Comparison of ENCODE assay signal across 33 mouse cellular contexts in genomic region chr19:46667300-46667699, GRCm38 (mm10). TPM values are rescaled to one million over a fixed set of nuclear protein-coding genes. Genes with fewer than 3 reads are reported as not detected.
A peak's percentile ranks its signal among the peaks of the same experiment; 100 is the strongest.
DNase-seq lines count a peak whose midpoint lies in the region; ATAC-seq and TF ChIP-seq lines count a peak whose summit lies in the region.
"Had no signal": no experiment of that assay in that cellular context is flagged by ENCODE, and none has a peak within 500 bp of the region (broad histone marks: within the 10 kb centered on the region; RNA-seq: fewer than 3 reads in every experiment).

No protein-coding gene starts in this region.

- no peaks in the 10 kb centered on the region for H3K36me3 ChIP-seq in heart, embryonic 11.5 days (ENCODE audit: control insufficient read depth, insufficient read depth, low read length)
- H3K36me3 ChIP-seq in liver, embryonic 15.5 days (replicated peaks), result no peaks in the 10 kb centered on the region
- H3K36me3 ChIP-seq in liver, postnatal 0 days (replicated peaks; ENCODE audit: insufficient read depth, low read length), result no peaks in the 10 kb centered on the region
- H3K36me3 ChIP-seq: embryonic facial prominence, embryonic 10.5 days; embryonic facial prominence, embryonic 13.5 days; forebrain, embryonic 12.5 days; forebrain, embryonic 15.5 days; heart, embryonic 12.5 days; heart, embryonic 15.5 days; hindbrain, embryonic 10.5 days; hindbrain, embryonic 13.5 days had no signal

- H3K27me3 ChIP-seq in heart, embryonic 11.5 days (ENCODE audit: control insufficient read depth, insufficient read depth, low read length), result peaks cover 9% of the 10 kb centered on the region; the same call in 1 of the 2 replicates
- H3K27me3 ChIP-seq in liver, embryonic 15.5 days, result peaks cover 27% of the 10 kb centered on the region; the same call in 1 of the 2 replicates
- no peaks in the 10 kb centered on the region for H3K27me3 ChIP-seq in liver, postnatal 0 days (ENCODE audit: insufficient read depth, low read length)
- H3K27me3 ChIP-seq: forebrain, embryonic 12.5 days; forebrain, embryonic 15.5 days had no signal

- H3K4me2 ChIP-seq in heart, embryonic 11.5 days, result no peak overlapping the region
- H3K4me2 ChIP-seq in liver, embryonic 15.5 days, result 0 out of 2 replicates have a peak overlapping the region, but pooled peaks have one; percentile 3
- peak overlapping the region; percentile 36 for H3K4me2 ChIP-seq in liver, postnatal 0 days (ENCODE audit: low read depth, low read length)
- H3K4me2 ChIP-seq: embryonic facial prominence, embryonic 13.5 days; forebrain, embryonic 12.5 days; forebrain, embryonic 15.5 days; heart, embryonic 12.5 days; heart, embryonic 15.5 days; hindbrain, embryonic 13.5 days had no signal

- no peak for ATAC-seq in heart, embryonic 11.5 days (replicated peaks; ENCODE audit: insufficient number of reproducible peaks, low FRiP score, low TSS enrichment)
- ATAC-seq in liver, embryonic 15.5 days (ENCODE audit: insufficient read depth), result no peak
- ATAC-seq in liver, postnatal 0 days, result no peak
- ATAC-seq: CD4-positive, CD25-positive, alpha-beta regulatory T cell, adult 4 months; forebrain, embryonic 15.5 days; hindbrain, embryonic 16.5 days had no signal

- no peak overlapping the region for H3K4me3 ChIP-seq in heart, embryonic 11.5 days (ENCODE audit: low read depth, low read length)
- no peak overlapping the region for H3K4me3 ChIP-seq in liver, embryonic 15.5 days (replicated peaks)
- H3K4me3 ChIP-seq in liver, postnatal 0 days (ENCODE audit: low read depth, low read length), result no peak overlapping the region
- H3K4me3 ChIP-seq: embryonic facial prominence, embryonic 10.5 days; embryonic facial prominence, embryonic 13.5 days; erythroblast, embryonic 14.5 days; forebrain, embryonic 12.5 days; forebrain, embryonic 15.5 days; heart, embryonic 12.5 days; heart, embryonic 15.5 days; hindbrain, embryonic 10.5 days; hindbrain, embryonic 13.5 days had no signal

- H3K27ac ChIP-seq in heart, embryonic 11.5 days (ENCODE audit: low read depth, low read length), result no peak overlapping the region
- H3K27ac ChIP-seq in liver, embryonic 15.5 days (replicated peaks), result peak overlapping the region; percentile 51; the same call in 1 of the 2 replicates
- H3K27ac ChIP-seq in liver, postnatal 0 days (ENCODE audit: low read depth), result peak overlapping the region; percentile 84
- H3K27ac ChIP-seq: embryonic facial prominence, embryonic 10.5 days; embryonic facial prominence, embryonic 13.5 days; forebrain, embryonic 12.5 days; forebrain, embryonic 15.5 days; heart, embryonic 15.5 days; hindbrain, embryonic 10.5 days; hindbrain, embryonic 13.5 days had no signal

- TF ChIP-seq CTCF in liver, postnatal 0 days (IDR thresholded peaks at IDR 0.05; ENCODE audit: low read depth), result no peak

- WGBS in heart, embryonic 11.5 days (ENCODE audit: insufficient replicate concordance), result 45% methylated on average over 11 of the region's 11 CpGs
- WGBS in liver, embryonic 15.5 days (ENCODE audit: insufficient replicate concordance), result 47% methylated on average over 11 of the region's 11 CpGs
- 45% methylated on average over 11 of the region's 11 CpGs for WGBS in liver, postnatal 0 days (ENCODE audit: insufficient replicate concordance)

- peak; percentile 77 for DNase-seq in heart, adult 11 months
- no peak for DNase-seq in liver
- DNase-seq in liver, postnatal 0 days, result no peak
- no peak for DNase-seq in gastrocnemius, postnatal 10 days
- DNase-seq: adrenal gland, adult 8-10 months; cerebellum, adult 11-12 months; cerebellum, adult 8-10 months; cerebellum, postnatal 10 days; cerebellum, postnatal 36 days; embryo, embryonic 11 days; gastrocnemius, postnatal 36 days; heart, postnatal 10 days; heart, postnatal 36 days had no signal

- H3K9me3 ChIP-seq in heart, embryonic 11.5 days (replicated peaks; ENCODE audit: control insufficient read depth, low read length), result no peaks in the 10 kb centered on the region
- H3K9me3 ChIP-seq in liver, embryonic 15.5 days (replicated peaks), result no peaks in the 10 kb centered on the region
- no peaks in the 10 kb centered on the region for H3K9me3 ChIP-seq in liver, postnatal 0 days (ENCODE audit: low read length)
- H3K9me3 ChIP-seq: embryonic facial prominence, embryonic 10.5 days; embryonic facial prominence, embryonic 13.5 days; forebrain, embryonic 12.5 days; forebrain, embryonic 15.5 days; heart, embryonic 12.5 days; heart, embryonic 15.5 days; hindbrain, embryonic 10.5 days; hindbrain, embryonic 13.5 days had no signal

- H3K4me1 ChIP-seq in heart, embryonic 11.5 days (ENCODE audit: control insufficient read depth, insufficient read depth, low read length), result peaks cover 10% of the 10 kb centered on the region
- peaks cover 26% of the 10 kb centered on the region for H3K4me1 ChIP-seq in liver, embryonic 15.5 days (replicated peaks)
- peaks cover 21% of the 10 kb centered on the region; the same call in 1 of the 2 replicates for H3K4me1 ChIP-seq in liver, postnatal 0 days (ENCODE audit: insufficient read depth)

- no peak for TF ChIP-seq EP300 in liver, postnatal 0 days (IDR thresholded peaks at IDR 0.05; ENCODE audit: low read depth)

- no peak overlapping the region for H3K9ac ChIP-seq in heart, embryonic 11.5 days (ENCODE audit: low read depth, low read length)
- no peak overlapping the region for H3K9ac ChIP-seq in liver, embryonic 15.5 days
- peak overlapping the region; percentile 18 for H3K9ac ChIP-seq in liver, postnatal 0 days (replicated peaks)
- H3K9ac ChIP-seq: embryonic facial prominence, embryonic 13.5 days; forebrain, embryonic 12.5 days; forebrain, embryonic 15.5 days; heart, embryonic 12.5 days; heart, embryonic 15.5 days; hindbrain, embryonic 13.5 days had no signal

RNA-seq across cellular contexts. Expression of gene Cyp17a1, which starts 5.7 kb away (rescaled TPM):
- 0.97 and 1.1 TPM in 2 replicates for polyA plus RNA-seq in heart, embryonic 11.5 days (2014; fragmentation: Nextera tagmentation; extraction: Ambion mirVana)
- polyA plus RNA-seq in liver, embryonic 15.5 days (2015; fragmentation: Nextera tagmentation; extraction: Ambion mirVana), result 1.8 TPM in 2 replicates
- polyA plus RNA-seq in liver, postnatal 0 days (2015; fragmentation: Nextera tagmentation; extraction: Ambion mirVana), result 3.3 and 5.8 TPM in 2 replicates
- total RNA-seq in gastrocnemius, postnatal 10 days (2021), result not detected
- total RNA-seq: gastrocnemius, adult 8-10 months; gastrocnemius, postnatal 36 days; granulocyte monocyte progenitor cell, adult 5-6 weeks; heart, adult 8-10 months; heart, postnatal 10 days; heart, postnatal 36 days; MEL had no signal
- polyA plus RNA-seq: brain, embryonic 14.5 days; C2C12; CD4-positive, CD25-positive, alpha-beta regulatory T cell, adult 4 months; cortical plate, adult 2 months; embryonic facial prominence, embryonic 10.5 days; embryonic facial prominence, embryonic 13.5 days; erythroblast, embryonic 14.5 days; forebrain, embryonic 12.5 days; forebrain, embryonic 15.5 days; hindbrain, embryonic 10.5 days; hindbrain, embryonic 13.5 days; hindbrain, embryonic 16.5 days had no signal

RNA-seq across cellular contexts. Expression of gene Borcs7, which starts 22.4 kb away (rescaled TPM):
- polyA plus RNA-seq in heart, embryonic 11.5 days (2014; fragmentation: Nextera tagmentation; extraction: Ambion mirVana), result 14.7 and 16.5 TPM in 2 replicates
- polyA plus RNA-seq in liver, embryonic 15.5 days (2015; fragmentation: Nextera tagmentation; extraction: Ambion mirVana), result 4.0 and 4.9 TPM in 2 replicates
- polyA plus RNA-seq in liver, postnatal 0 days (2015; fragmentation: Nextera tagmentation; extraction: Ambion mirVana), result 6.6 and 7.1 TPM in 2 replicates
- total RNA-seq in gastrocnemius, postnatal 10 days (2021), result 10 to 100 TPM; 14.6 to 16.9 TPM

RNA-seq across cellular contexts. Expression of gene As3mt, which starts 40.0 kb away (rescaled TPM):
- 47.6 and 54.2 TPM in 2 replicates for polyA plus RNA-seq in heart, embryonic 11.5 days (2014; fragmentation: Nextera tagmentation; extraction: Ambion mirVana)
- polyA plus RNA-seq in liver, embryonic 15.5 days (2015; fragmentation: Nextera tagmentation; extraction: Ambion mirVana), result 17.1 and 19.0 TPM in 2 replicates
- polyA plus RNA-seq in liver, postnatal 0 days (2015; fragmentation: Nextera tagmentation; extraction: Ambion mirVana), result 28.4 and 30.1 TPM in 2 replicates
- total RNA-seq in gastrocnemius, postnatal 10 days (2021), result 10 to 100 TPM; 66.4 to 71.2 TPM
